Mouse (Mus musculus): Measurements from ENCODE around the gene Ttc41.

Gene Ttc41

DNA sequence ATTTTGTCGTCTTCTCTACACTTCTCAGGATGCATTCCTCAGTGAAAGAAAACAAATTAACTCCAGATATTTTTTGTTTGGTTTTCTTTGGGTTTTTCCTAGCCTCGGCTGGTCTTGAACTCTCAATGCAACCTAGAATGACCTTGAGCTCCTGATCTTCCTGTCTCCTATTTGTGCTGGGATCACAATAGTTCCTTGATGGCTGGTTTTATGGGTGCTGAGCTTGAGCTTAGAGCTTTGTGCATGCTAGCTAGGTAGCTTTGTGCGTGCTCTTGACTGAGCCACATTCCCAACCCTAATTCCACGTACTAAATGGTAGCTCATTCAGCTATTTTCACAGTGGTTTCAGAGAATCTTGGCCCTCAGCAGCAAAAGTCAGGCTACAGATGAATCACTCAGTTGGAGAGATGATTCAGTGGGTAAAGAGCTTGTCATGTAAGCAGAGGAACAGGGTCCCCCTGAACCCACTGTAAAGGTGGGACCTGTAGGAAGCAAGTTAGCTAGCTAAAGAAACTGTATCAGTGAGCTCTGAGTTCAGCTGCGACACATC, 78.6 kb downstream of the Ttc41 start:
- peak; percentile 46 for DNase-seq (ENCODE audit: inconsistent ontology term)

GRCm38 (mm10) chr10:86785396-86785795, 79.8 kb downstream of the Ttc41 start:
- DNase-seq (ENCODE audit: inconsistent ontology term), result no peak

- no peak for DNase-seq (ENCODE audit: inconsistent ontology term)
Measured at GRCm38 (mm10) chr10:86786083-86786482, 80.5 kb downstream of the Ttc41 start.

DNA sequence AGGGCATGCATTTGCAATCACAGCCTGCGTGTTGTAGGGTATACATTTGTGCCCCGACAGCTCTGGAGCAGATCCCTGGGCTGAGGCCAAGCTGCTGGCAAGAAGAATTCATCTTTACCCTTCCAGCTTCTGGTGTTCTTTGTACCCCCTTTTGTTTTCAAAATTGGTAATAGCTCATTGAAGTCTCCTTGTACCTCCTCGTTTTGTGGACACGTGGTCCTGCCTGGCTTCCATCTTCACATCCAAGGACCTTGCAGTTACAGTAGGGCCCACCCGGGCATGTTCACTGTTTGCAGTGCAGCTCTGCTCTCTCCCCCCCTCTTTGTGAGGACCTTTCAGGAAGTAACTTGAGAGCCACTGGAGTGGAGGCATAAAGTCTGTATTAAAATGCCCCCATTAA, 82.6 kb downstream of the Ttc41 start:
- no peak for DNase-seq (ENCODE audit: inconsistent ontology term)

- no peak for DNase-seq (ENCODE audit: inconsistent ontology term)
Measured at GRCm38 (mm10) chr10:86789146-86789672, 83.6 kb downstream of the Ttc41 start.

DNA sequence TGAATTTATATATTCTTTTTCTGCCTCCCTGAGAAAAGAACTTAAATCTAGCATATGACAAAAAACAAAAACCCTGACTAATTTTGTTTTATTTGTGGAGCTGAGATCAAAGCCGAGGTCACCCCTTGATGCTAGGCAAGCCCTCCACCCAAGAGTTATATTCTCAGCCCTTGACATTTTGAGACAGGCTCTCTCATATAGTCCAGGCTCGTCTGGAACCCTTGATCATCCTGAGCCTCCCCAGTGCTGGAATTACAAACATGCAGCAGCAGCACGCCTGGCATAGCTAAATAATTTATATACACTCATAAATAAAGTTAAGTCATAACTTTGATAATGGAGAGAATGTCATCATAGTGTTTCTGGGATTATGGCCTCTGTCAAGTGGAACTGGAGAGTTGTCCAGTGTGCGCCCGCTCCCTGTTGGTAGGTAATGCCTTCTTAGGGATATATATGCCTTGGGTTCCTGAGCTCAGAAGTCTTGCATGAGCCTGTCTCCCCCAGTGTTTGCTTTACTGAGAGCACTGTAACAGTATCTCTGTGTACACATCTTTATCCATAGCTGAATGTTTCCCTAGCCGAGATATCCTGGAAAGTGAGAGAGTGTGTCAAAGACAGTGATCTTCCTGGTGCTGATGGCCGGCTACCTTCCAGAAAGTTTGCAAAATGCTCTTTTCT, 86.0 kb downstream of the Ttc41 start:
- DNase-seq (ENCODE audit: inconsistent ontology term), result no peak

DNA sequence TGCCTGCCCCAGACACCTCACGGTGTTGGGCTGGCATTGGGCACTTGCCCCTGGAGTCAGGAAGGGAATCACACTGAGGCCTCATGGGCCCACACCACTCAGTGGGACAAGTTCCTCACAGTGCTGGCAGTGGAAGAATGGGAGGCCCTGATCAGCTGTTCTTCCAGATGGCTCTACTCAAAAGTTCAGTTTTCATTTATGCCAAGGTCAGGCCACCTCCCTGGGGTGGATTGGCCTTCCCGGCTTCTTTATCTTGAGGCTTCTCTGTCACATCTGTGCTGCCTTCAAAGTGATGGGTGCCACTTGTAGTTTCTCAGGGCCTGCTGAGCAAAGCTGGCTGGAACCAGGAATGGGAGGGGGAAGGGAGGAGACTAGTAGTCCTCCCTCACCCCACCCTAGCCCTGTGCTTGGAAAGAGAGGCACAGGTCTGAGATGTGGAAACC, 87.9 kb downstream of the Ttc41 start:
- DNase-seq (ENCODE audit: inconsistent ontology term), result no peak

GRCm38 (mm10) chr10:86794196-86794595, 88.6 kb downstream of the Ttc41 start:
- DNase-seq (ENCODE audit: inconsistent ontology term), result no peak

- DNase-seq (ENCODE audit: inconsistent ontology term), result no peak
Measured at GRCm38 (mm10) chr10:86794794-86795535, 89.4 kb downstream of the Ttc41 start.

GRCm38 (mm10) chr10:86796073-86796741, 90.6 kb downstream of the Ttc41 start:
- DNase-seq (ENCODE audit: inconsistent ontology term), result no peak

GRCm38 (mm10) chr10:86807362-86807761, 101.8 kb downstream of the Ttc41 start:
- DNase-seq (ENCODE audit: inconsistent ontology term), result no peak

GRCm38 (mm10) chr10:86808013-86808758, 102.6 kb downstream of the Ttc41 start:
- peak; percentile 81 for DNase-seq (ENCODE audit: inconsistent ontology term)

DNA sequence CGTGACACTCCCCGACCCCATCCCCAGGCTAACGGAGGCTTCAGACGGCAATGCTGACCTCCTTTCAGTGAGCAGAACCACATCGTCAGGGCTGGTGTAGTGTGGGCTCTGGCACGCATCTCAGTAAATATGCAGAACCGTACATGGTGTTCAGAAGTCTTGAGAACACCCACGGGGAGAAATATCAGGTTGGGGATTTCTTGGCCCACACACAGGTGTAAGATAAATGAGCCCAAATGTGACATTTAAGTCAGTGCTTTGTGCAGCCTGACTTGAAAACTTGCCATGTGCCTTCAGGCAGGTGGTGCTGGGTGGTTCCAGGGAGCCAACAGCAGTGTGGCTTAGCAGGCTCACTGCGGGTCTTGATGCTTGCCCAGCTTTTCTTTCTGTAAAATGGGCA, 104.4 kb downstream of the Ttc41 start:
- no peak for DNase-seq (ENCODE audit: inconsistent ontology term)

GRCm38 (mm10) chr10:86810612-86811011, 105.0 kb downstream of the Ttc41 start:
- no peak for DNase-seq (ENCODE audit: inconsistent ontology term)

DNA sequence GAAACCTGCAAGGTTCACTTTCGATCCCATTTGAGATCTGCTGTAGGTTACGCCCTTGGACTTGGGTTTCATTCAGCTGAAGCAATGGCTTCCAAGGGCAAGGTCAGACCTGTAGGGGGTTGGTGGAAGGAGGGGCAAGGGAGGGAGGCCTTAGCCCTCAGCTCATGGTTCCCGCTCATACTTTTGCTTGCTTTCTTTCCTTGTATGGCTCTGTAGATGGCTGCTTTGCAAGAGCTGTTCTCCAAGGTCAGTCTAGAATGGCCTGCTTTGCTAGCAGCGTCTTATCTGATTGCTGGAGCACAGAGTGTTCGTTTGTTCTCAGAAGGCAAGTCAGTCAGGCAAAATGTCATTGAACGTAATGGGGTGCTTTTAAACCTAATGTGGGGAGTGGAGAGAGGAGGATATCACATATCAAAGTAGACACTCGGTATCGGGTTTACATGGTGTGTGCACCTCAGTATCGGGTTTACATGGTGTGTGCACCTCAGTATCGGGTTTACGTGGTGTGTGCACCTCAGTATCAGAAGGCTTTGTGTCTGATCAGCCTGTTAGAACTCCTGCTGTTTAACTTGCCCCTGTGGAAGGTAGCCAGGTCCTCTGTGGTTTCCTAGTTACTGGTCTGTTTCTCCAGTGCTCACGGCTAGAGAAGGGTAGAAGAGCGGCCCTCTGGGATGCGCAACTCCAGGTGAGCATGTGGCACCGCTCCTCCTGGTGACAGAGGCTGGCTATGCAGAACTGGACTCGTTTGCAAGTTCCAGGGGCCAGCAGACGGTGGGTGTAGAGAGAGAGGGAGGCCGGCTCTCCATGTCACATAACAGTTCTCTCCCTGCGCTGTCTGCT, 108.9 kb downstream of the Ttc41 start:
- DNase-seq (ENCODE audit: inconsistent ontology term), result no peak

DNA sequence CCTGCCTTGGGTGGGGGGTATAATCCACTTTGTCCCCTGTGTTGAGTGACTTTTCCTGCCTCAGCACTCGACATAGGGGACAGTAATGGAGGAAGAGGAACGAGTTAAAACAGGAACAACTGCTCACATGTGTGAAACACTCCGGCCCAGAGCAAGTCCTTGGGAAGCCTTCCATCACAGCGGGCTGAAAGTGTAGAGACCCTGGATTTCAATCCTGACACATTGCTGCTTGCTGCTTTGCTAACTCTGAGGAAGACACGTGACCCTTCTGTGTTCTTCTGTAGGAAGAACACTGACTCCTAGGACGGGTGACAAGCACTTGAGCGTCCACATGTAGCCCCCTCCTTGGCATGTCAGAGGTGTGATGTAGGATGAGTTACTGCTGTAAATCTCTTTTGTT, 109.5 kb downstream of the Ttc41 start:
- DNase-seq (ENCODE audit: inconsistent ontology term), result no peak

GRCm38 (mm10) chr10:86819649-86820165, 114.1 kb downstream of the Ttc41 start:
- peak; percentile 67 for DNase-seq (ENCODE audit: inconsistent ontology term)

DNA sequence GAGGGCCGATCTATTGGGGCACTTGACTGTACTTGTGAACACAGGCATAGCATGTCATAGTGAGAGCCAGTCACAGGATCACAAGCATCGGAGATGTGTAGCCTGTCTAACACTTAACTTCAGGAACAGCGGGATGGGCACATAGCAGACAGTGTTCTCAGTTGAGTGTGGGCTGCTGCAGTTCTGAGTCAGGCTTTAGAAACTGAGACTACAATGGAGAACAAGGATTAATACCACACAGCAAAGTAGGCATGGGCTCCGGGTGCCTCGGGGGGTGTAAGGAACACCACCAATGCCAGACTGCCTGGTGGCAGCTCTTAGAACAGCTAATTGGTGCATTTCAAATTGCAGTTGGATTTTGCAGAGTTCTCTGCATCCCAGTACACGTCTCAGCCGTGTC, 115.4 kb downstream of the Ttc41 start:
- no peak for DNase-seq (ENCODE audit: inconsistent ontology term)

- DNase-seq (ENCODE audit: inconsistent ontology term), result no peak
Measured at GRCm38 (mm10) chr10:86824093-86824492, 118.5 kb downstream of the Ttc41 start.

DNA sequence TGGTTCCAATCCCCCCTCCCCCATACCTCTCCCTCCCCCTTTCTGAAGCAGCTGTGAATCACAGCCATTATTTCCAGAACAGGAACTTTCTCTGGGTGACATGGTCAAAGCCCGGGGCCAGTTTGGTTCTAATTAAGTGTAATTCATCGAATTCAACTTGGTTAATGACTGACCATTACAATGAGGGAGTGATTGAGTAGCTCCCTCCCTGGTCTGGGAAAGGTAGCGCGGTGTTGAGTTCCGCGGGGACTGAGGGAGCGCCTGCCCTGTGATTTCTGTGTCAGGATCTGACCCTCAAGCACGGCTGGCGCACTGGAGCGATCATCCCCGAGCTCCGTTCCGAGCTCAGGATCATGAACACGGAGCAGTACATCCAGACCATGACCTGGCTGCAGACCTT, 119.3 kb downstream of the Ttc41 start:
- DNase-seq (ENCODE audit: inconsistent ontology term), result peak; percentile 32
